12 mouse cellular contexts compared by ENCODE assay signal in the genomic region with DNA sequence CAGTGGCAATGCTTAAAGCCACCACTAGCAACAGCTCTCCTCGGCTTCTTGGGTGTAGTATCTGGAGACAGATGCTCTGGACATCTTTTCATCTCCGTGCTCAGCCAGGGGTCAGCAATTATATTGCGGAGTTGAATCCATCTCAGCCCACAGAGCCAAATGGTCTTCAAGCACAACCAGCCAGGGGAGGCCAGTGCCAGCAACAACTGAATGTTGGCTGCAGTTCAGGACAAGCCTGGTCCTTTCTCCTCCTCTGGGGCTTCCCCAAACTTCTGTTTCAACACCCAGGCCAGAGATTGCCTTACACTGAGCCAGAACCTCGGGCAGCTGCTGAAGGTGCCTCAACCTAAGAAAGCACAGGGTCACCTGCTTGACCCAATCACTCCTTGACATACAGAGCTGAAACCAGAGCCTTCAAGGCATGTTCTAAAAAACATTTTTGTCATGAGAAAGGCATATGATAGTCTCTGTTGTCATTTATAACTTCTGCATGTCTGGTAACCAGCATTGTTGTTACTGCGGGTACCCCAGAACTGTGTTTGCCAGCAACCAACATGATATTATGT.
DNase-seq lines count a peak whose midpoint lies in the region; ATAC-seq and TF ChIP-seq lines count a peak whose summit lies in the region.
"Had no signal": no experiment of that assay in that cellular context is flagged by ENCODE, and none has a peak within 500 bp of the region (broad histone marks: within the 10 kb centered on the region; RNA-seq: fewer than 3 reads in every experiment).

No protein-coding gene starts in this region.

- no peak for TF ChIP-seq CTCF in kidney, adult 2 months (conservative IDR thresholded peaks at IDR 0.05; ENCODE audit: insufficient read depth, insufficient read length, low read depth, low read length)

- no peak overlapping the region for H3K9ac ChIP-seq in neural tube, embryonic 15.5 days (replicated peaks)
- H3K9ac ChIP-seq: liver, embryonic 15.5 days; midbrain, embryonic 15.5 days had no signal

- ATAC-seq in neural tube, embryonic 15.5 days (ENCODE audit: low FRiP score) = no peak
- ATAC-seq: midbrain, embryonic 15.5 days had no signal

- no peaks in the 10 kb centered on the region for H3K36me3 ChIP-seq in kidney, adult 2 months (ENCODE audit: control insufficient read depth, insufficient read depth, low read length)
- no peaks in the 10 kb centered on the region for H3K36me3 ChIP-seq in neural tube, embryonic 15.5 days
- H3K36me3 ChIP-seq: liver, embryonic 15.5 days; midbrain, embryonic 15.5 days had no signal

- peak; percentile 9 for DNase-seq in adrenal gland, adult 8-10 months
- DNase-seq in adrenal gland, adult 18-20 months (ENCODE audit: low spot score in 2 of 2) = no peak
- peak; percentile 4 for DNase-seq in kidney, adult 2 months
- DNase-seq in kidney, adult 9 months = no peak
- DNase-seq in 3T3-L1 (ENCODE audit: low read depth, low spot score) = peak; percentile 69
- peak; percentile 20 for DNase-seq in gastrocnemius, postnatal 25 days
- DNase-seq in right cerebral cortex, postnatal 4 days = no peak
- DNase-seq: kidney, adult 8-10 months had no signal

- no peak overlapping the region for H3K27ac ChIP-seq in kidney, adult 2 months (ENCODE audit: insufficient read depth, low read depth, low read length)
- H3K27ac ChIP-seq in neural tube, embryonic 15.5 days (replicated peaks) = no peak overlapping the region
- H3K27ac ChIP-seq: left cerebral cortex, adult 2 months; liver, embryonic 15.5 days; midbrain, embryonic 15.5 days had no signal

- no peaks in the 10 kb centered on the region for H3K9me3 ChIP-seq in neural tube, embryonic 15.5 days (replicated peaks)
- H3K9me3 ChIP-seq: liver, embryonic 15.5 days; midbrain, embryonic 15.5 days had no signal

- H3K4me2 ChIP-seq in neural tube, embryonic 15.5 days = no peak overlapping the region
- H3K4me2 ChIP-seq: liver, embryonic 15.5 days; midbrain, embryonic 15.5 days had no signal

- no peaks in the 10 kb centered on the region for H3K4me1 ChIP-seq in kidney, adult 2 months (ENCODE audit: control insufficient read depth, insufficient read depth, low read length)
- peaks cover 8% of the 10 kb centered on the region; the same call in 1 of the 2 replicates for H3K4me1 ChIP-seq in neural tube, embryonic 15.5 days
- H3K4me1 ChIP-seq: liver, embryonic 15.5 days had no signal

- WGBS in kidney, adult 2 months = 60% methylated on average over 5 of the region's 5 CpGs
- 77% methylated on average over 5 of the region's 5 CpGs for WGBS in neural tube, embryonic 15.5 days

- no peak for TF ChIP-seq POLR2A in kidney, adult 2 months (IDR thresholded peaks at IDR 0.05; ENCODE audit: low read depth, low read length)

- no peak overlapping the region for H3K4me3 ChIP-seq in kidney, adult 2 months (ENCODE audit: insufficient read depth, low read depth, low read length)
- no peak overlapping the region for H3K4me3 ChIP-seq in neural tube, embryonic 15.5 days (replicated peaks)
- H3K4me3 ChIP-seq: left cerebral cortex, adult 2 months; liver, embryonic 15.5 days; midbrain, embryonic 15.5 days had no signal

- H3K27me3 ChIP-seq in kidney, adult 2 months (replicated peaks; ENCODE audit: control insufficient read depth, insufficient read depth, low read length) = no peaks in the 10 kb centered on the region; the same call in 1 of the 2 replicates
- H3K27me3 ChIP-seq in neural tube, embryonic 15.5 days (replicated peaks) = no peaks in the 10 kb centered on the region
- H3K27me3 ChIP-seq: liver, embryonic 15.5 days; midbrain, embryonic 15.5 days had no signal

Comparison
In these comparisons a context has a peak if more than half of its experiments do, and no peak if none do; other contexts are left out.
1. DNase-seq: peak in adrenal gland, adult 8-10 months (single experiment), kidney, adult 2 months (single experiment), 3T3-L1 (single experiment) and gastrocnemius, postnatal 25 days (single experiment); none in adrenal gland, adult 18-20 months (0 of 2), kidney, adult 9 months (single experiment) and right cerebral cortex, postnatal 4 days (single experiment).